Mouse (Mus musculus) testis, adult 2 months (tissue): ENCODE data around the gene Vmn1r131. TPM values are rescaled to one million over a fixed set of nuclear protein-coding genes. Genes with fewer than 3 reads are reported as not detected.
"Not testable (repeated sequence)": the region's sequence is repeated elsewhere in the genome, so short reads cannot be mapped to it uniquely, and the experiment has no call there.

Source experiments
- H3K27ac ChIP-seq: fragments of 200-500 bp; 2 replicates; pipeline ENCODE4 v1.5.1; 2012; ENCODE audit warnings: low read depth, low read length; ENCODE audit not compliant: control insufficient read depth, insufficient read depth
- H3K27me3 ChIP-seq: fragments of 200-500 bp; 2 replicates; pipeline ENCODE4 v1.6.1; 2012; ENCODE audit warnings: mild to moderate bottlenecking, low read length, moderate library complexity; ENCODE audit not compliant: control insufficient read depth, insufficient read depth
- H3K36me3 ChIP-seq: fragments of 200-500 bp; 2 replicates; pipeline ENCODE4 v1.6.1; 2012; ENCODE audit warnings: mild to moderate bottlenecking, low read length; ENCODE audit not compliant: control insufficient read depth, insufficient read depth
- H3K4me1 ChIP-seq: fragments of 200-500 bp; 2 replicates; pipeline ENCODE4 v1.6.1; 2012; ENCODE audit warnings: low read length; ENCODE audit not compliant: control insufficient read depth, insufficient read depth
- H3K4me3 ChIP-seq: fragments of 200-500 bp; 2 replicates; pipeline ENCODE4 v1.5.1; 2012; ENCODE audit warnings: low read depth, mild to moderate bottlenecking, low read length, moderate library complexity, mixed read lengths; ENCODE audit not compliant: control insufficient read depth
- polyA plus RNA-seq: library from polyadenylated mRNA; depleted of rRNA; stranded (reverse); fragments of >200 nt; gene quantifications from 2 replicates; pipeline ENCODE4 v1.2.3, GENCODE M21; 2012; rRNA removed

Vmn1r131 gene
- polyA plus RNA-seq: not detected in 2 replicates

DNA sequence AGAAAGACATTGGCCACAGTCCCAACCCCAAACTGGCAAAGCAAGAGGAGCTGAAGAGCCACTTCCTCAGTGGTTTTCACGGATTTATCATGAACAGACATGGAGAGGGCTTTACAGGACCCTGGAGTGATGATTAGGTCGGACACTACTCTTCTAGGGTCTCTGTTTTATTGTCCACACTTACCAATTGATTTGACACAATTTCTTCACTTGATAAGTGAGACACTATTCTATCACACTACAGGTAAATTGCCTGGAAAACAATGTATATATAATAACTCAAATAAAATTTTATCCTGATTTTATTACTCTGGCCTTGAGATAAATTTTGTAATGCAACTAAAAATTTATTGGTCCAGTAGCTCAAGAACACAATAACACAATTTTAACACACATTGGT is at the start of gene Vmn1r131:
Gene Vmn1r131, minus strand, starts transcription at position 101 of the 400 bp plus-strand sequence.
- H3K27me3 ChIP-seq, H3K4me1 ChIP-seq, H3K4me3 ChIP-seq, H3K27ac ChIP-seq, H3K36me3 ChIP-seq: not testable (repeated sequence)

DNA sequence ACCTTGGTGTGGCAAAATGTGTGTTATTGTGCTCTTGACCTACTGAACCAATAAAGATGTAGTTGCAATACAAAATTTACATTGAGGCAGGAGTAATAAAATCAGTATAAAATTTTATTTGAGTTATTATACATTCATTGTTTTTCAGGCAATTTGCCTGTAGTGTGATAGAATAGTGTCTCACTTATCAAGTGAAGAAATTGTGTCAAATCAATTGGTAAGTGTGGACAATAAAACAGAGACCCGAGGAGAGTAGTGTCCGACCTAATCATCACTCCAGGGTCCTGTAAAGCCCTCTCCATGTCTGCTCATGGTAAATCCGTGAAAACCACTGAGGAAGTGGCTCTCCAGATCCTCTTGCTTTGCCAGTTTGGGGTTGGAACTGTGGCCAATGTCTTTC is 34.4 kb downstream of the Vmn1r131 start, which contains the start of gene Vmn1r130:
Gene Vmn1r130, plus strand, starts transcription at position 301 of the 400 bp plus-strand sequence.
- H3K36me3 ChIP-seq, H3K27me3 ChIP-seq, H3K4me1 ChIP-seq, H3K27ac ChIP-seq, H3K4me3 ChIP-seq: not testable (repeated sequence)

Other genes with a start within 250 kb of the Vmn1r131 start
- gene Vmn1r126, start 244.6 kb downstream of the Vmn1r131 start, polyA plus RNA-seq: not detected in 2 replicates
- gene Vmn1r127, start 226.2 kb downstream of the Vmn1r131 start, polyA plus RNA-seq: not detected in 2 replicates
- gene Vmn1r128, start 196.7 kb downstream of the Vmn1r131 start, polyA plus RNA-seq: not detected in 2 replicates
- not detected in 2 replicates for gene Vmn1r129, start 184.8 kb downstream of the Vmn1r131 start, polyA plus RNA-seq
- gene Gm6882, start 113.3 kb downstream of the Vmn1r131 start, polyA plus RNA-seq: not detected in 2 replicates
- gene Vmn1r130, start 34.3 kb downstream of the Vmn1r131 start, polyA plus RNA-seq: not detected in 2 replicates
- not detected in 2 replicates for gene Vmn1r132, start 68.0 kb upstream of the Vmn1r131 start, polyA plus RNA-seq
- gene Gm4175, start 215.4 kb upstream of the Vmn1r131 start, polyA plus RNA-seq: not detected in 2 replicates